Mouse (Mus musculus): ENCODE data around the gene Gm10100.
"Not testable (repeated sequence)": the region's sequence is repeated elsewhere in the genome, so short reads cannot be mapped to it uniquely, and the experiment has no call there.

The Gm10100 gene

DNA sequence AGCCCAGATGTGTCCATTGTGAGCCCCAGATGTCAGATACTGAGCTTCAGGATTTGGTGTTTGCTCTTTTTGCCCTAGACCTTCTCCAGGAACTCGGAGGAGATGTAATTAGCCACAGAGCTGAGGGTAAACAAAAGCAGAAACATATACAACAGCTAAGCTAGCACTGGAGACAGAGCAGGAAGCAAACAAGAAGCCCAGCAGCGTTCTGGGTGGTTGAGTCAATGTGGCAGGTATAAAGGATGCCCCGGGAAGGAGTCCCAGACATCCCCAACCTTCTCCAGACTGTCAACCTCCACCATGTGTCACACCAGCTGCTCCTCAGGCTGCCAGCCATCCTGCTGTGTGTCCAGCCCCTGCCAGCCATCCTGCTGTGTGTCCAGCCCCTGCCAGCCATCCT lies at the start of gene Gm10100:
TSS of gene Gm10100 (plus strand) at position 301 of the 400 bp plus-strand sequence.
- no peak for DNase-seq

DNA sequence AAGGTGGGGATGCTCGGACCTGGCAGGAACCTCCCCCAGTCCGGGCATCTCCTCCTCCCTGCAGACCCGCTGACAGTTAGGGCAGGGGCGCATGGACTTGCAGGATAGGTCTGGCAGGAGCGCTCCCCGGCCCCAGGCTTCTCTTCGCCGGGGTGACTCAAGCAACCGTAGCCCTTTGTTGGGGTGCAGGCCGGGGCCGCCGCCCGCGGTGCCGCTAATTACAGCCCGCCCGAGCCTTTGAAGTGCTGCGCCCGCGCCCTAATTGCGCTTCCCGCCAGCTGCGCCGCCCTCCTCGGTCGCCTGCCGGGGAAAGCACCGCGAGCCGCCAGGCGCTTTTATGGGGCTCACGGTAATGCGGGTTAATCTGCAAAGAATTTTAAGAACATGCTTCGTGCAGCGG lies 48.7 kb upstream of the Gm10100 start:
- DNase-seq = no peak

- DNase-seq = no peak
Measured at GRCm38 (mm10) chr10:77682994-77683393, 43.3 kb upstream of the Gm10100 start.

DNA sequence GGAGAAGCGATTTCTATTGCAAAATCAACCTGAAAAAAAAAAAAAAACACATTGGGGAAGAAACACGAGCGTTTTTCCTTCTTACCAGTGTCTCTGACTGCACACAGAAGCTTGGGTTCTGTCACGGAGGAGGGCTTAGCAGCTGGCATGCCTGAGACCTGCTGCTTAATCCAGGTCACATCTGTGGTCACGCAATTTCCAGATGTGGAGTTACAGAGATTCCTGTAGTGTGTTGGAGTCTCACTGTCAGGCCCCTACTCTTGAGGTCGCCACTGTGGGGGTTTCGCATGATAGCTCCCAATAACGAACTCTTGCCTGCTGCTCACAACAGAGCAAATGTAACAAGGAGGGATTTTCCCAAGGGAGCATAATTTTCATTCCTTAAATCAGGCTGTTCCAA lies 42.1 kb upstream of the Gm10100 start:
- no peak for DNase-seq

- DNase-seq = no peak
Measured at GRCm38 (mm10) chr10:77685895-77686664, 40.2 kb upstream of the Gm10100 start, which contains the start of gene Tspear. Gene Tspear, plus strand, starts transcription at chr10:77686569.

DNA sequence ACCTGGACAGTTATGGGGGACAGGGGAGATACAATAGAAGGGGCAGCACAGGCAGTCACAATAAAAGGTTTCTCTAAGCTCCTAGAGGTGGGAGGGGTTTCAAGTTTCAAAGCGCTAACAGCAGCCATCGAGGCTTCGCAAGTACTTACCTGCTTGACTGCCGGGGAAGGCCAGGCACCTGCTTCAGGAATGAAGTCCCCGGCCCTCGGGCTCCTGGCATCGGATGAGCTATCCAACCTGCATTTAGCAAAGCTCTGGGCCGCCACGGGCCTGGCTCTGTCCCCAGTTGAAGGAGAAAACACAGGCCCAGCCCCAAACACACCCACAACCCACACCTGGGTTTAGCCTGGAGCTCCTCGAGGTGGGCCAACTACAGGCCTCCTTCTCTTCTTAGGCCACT lies 39.3 kb upstream of the Gm10100 start:
- no peak for DNase-seq

GRCm38 (mm10) chr10:77690356-77690807 lies 35.9 kb upstream of the Gm10100 start, which contains the start of gene Gm19402:
Gene Gm19402, minus strand, starts transcription at chr10:77690757.
- not testable (repeated sequence) for DNase-seq

GRCm38 (mm10) chr10:77697133-77697532 lies 29.2 kb upstream of the Gm10100 start, which contains the start of gene Gm9508:
Gene Gm9508, minus strand, starts transcription at chr10:77697233.
- no peak for DNase-seq

DNA sequence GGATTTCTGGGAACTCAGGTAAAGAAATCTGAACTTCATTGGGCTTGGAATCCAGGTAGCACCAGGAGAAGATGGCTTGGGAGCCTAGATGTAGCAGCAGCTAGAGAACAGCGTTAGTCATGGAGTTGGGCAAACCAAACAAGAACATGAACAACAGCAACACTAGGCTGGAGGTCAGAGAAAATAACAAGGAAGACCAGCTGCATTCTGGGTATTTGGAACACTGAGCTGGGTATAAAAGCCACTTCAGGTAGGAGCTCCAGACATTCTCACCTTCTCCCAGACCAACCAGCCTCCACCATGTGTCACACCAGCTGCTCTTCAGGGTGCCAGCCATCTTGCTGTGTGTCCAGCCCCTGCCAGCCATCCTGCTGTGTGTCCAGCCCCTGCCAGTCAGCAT lies 20.0 kb upstream of the Gm10100 start, which contains the start of gene Gm10272:
TSS of gene Gm10272 (plus strand) at position 301 of the 400 bp plus-strand sequence.
- no peak for DNase-seq

GRCm38 (mm10) chr10:77709831-77710230 lies 16.5 kb upstream of the Gm10100 start:
- DNase-seq = no peak

DNA sequence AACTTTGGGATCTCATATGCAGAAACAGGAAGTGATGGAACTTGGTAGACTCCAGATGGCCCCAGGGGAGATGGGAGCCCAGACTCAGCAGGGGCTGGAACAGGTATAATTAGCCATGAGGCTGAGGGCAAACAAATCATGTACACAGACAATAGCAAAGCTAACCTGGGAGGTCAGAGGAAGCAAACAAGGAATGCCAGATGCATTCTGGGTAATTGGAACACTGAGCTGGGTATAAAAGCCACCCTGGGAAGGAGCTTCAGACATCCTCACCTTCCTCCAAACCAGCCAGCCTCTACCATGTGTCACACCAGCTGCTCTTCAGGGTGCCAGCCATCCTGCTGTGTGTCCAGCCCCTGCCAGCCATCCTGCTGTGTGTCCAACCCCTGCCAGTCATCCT lies 15.1 kb upstream of the Gm10100 start, which contains the start of gene Gm10024:
TSS of gene Gm10024 (plus strand) at position 301 of the 400 bp plus-strand sequence.
- DNase-seq = not testable (repeated sequence)

GRCm38 (mm10) chr10:77713734-77714133 lies 12.6 kb upstream of the Gm10100 start:
- DNase-seq = no peak

- DNase-seq = no peak
Measured at GRCm38 (mm10) chr10:77715507-77715906, 10.8 kb upstream of the Gm10100 start, which contains the start of gene Gm10142. Gene Gm10142, plus strand, starts transcription at chr10:77715807.

- not testable (repeated sequence) for DNase-seq
Measured at GRCm38 (mm10) chr10:77720299-77720698, 6.0 kb upstream of the Gm10100 start, which contains the start of gene Krtap12-1. Gene Krtap12-1, plus strand, starts transcription at chr10:77720599.

DNA sequence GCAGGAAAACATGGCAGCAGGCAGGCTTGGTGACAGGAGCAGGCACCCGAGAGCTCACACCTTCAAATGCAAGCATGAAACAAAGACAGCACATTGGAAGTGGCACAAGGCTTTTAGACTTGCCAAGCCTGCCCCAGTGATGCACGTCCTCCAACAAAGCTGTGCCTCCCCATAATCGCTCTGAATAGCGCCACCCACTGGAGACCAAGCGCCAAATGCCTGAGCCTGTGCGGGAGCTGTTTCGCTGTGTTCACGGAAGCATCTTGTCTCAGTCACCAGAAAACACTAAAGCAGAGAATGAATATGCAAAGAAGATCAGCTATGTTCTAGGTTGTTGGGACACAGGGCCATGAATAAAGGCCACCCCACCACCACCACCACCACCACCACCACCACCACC lies 1.4 kb upstream of the Gm10100 start:
- DNase-seq = no peak

DNA sequence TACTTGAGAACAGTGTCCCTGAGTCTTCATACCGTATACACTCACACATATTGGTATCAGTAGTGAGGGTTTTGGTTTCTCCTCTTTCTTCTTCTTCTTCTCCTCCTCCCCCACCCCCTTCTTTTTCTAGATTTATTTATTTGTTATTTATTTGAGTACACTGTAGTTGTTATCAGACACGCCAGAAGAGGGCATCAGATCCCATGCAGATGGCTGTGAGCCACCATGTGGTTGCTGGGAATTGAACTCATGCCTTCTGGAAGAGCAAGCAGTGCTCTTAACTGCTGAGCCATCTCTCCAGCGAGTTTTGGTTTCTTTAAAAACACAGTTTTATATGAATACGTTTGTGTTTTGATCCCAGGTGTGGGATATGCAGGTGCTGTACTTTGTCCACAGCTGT lies 2.0 kb downstream of the Gm10100 start:
- no peak for DNase-seq

- DNase-seq = no peak
Measured at GRCm38 (mm10) chr10:77729241-77729640, 3.0 kb downstream of the Gm10100 start.

- no peak for DNase-seq
Measured at GRCm38 (mm10) chr10:77735928-77736327, 9.6 kb downstream of the Gm10100 start.

GRCm38 (mm10) chr10:77738929-77739328 lies 12.6 kb downstream of the Gm10100 start:
- DNase-seq = no peak

- DNase-seq = not testable (repeated sequence)
Measured at GRCm38 (mm10) chr10:77741924-77742688, 15.8 kb downstream of the Gm10100 start, which contains the start of gene Gm18596. Gene Gm18596, minus strand, starts transcription at chr10:77742638.

- not testable (repeated sequence) for DNase-seq
Measured at GRCm38 (mm10) chr10:77750686-77751085, 24.4 kb downstream of the Gm10100 start.

GRCm38 (mm10) chr10:77751254-77751653 lies 25.0 kb downstream of the Gm10100 start, which contains the start of gene Gm9736:
Gene Gm9736, minus strand, starts transcription at chr10:77751354.
- DNase-seq = not testable (repeated sequence)

DNA sequence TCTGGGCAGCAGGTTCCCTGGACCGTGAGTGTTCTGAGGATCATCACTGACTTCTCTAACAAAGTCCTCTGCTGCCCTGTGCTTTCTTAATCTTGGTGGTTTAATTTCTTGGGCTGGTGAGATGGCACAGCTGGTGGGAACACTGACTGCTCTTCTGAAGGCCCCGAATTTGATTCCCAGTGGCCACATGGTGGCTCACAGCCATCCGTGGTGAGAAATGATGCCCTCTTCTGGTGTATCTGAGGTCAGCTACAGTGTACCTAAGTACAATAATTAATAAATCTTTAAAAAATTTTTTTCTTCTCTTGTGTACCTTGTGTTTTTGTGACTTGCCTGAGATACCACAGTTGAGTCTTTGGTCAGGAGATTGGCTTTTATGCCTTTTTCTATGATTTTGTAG lies 26.0 kb downstream of the Gm10100 start:
- not testable (repeated sequence) for DNase-seq

All from right cerebral cortex, postnatal 4 days (tissue).